Mouse (Mus musculus) left cerebral cortex, adult 8-10 months (tissue): Measurements from ENCODE around the gene Gm20824. TPM values are rescaled to one million over a fixed set of nuclear protein-coding genes. Genes with fewer than 3 reads are reported as not detected.
"Not testable (repeated sequence)": the region's sequence is repeated elsewhere in the genome, so short reads cannot be mapped to it uniquely, and the experiment has no call there.

Experiments
- DNase-seq, 2 experiments: peaks; one replicate each; pipeline ENCODE4 v3.0.0; 2022; ENCODE audit warnings: low spot score in 2 of 2
- total RNA-seq, 4 experiments: library from RNA; stranded (reverse); gene quantifications; 2 replicates each; pipeline ENCODE4 v1.2.4; 2022

Gene Gm20824
- not detected for total RNA-seq

DNA sequence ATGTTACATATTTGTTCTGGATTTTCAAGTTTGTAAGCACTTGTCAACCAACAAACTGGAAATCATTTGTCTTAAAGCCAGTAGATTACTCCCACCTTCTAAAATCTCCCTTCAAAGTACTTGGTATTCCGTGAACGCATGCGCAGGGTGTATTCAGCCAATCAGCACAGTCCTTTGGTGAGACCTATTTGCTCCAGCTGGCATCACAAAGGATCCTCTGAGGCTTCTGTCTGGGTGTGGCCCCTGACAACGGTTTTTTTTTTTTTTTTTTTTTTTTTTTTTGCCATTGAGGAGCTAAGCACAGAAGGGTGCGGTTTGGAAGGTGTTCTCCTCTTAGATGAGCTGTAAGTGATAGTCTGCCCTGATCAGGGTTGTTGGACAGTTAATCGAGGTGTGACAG lies at the start of gene Gm20824:
Gm20824 (plus strand) TSS at position 301 of the 400 bp plus-strand sequence.
- not testable (repeated sequence) for DNase-seq

Other genes starting within 250 kb of the Gm20824 start
- gene Gm20825, start 186.4 kb upstream of the Gm20824 start, total RNA-seq, result not detected